Mouse (Mus musculus): ENCODE measurements around the gene Schip1.

Schip1 gene

DNA sequence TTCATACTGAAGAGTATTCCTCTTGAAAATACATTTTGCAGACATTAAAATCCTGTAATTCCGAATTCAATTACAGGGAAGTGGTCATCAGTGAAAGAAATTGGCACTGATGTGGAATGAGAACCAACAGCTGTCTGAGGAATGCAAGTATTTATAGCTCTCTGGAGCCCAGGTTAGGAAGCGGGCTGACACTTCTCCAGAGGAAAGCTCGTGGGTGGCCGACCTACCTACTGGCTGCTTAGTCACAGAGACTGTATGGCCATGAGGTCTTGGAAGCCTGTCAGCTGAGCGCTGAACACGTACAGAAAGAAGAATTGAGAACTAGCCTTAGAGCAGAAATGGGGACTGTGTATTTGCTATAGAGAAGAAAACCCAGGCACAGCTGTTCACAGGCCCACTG lies 545.4 kb downstream of the Schip1 start:
- ATAC-seq (ENCODE audit: low TSS enrichment): peak; percentile 11

DNA sequence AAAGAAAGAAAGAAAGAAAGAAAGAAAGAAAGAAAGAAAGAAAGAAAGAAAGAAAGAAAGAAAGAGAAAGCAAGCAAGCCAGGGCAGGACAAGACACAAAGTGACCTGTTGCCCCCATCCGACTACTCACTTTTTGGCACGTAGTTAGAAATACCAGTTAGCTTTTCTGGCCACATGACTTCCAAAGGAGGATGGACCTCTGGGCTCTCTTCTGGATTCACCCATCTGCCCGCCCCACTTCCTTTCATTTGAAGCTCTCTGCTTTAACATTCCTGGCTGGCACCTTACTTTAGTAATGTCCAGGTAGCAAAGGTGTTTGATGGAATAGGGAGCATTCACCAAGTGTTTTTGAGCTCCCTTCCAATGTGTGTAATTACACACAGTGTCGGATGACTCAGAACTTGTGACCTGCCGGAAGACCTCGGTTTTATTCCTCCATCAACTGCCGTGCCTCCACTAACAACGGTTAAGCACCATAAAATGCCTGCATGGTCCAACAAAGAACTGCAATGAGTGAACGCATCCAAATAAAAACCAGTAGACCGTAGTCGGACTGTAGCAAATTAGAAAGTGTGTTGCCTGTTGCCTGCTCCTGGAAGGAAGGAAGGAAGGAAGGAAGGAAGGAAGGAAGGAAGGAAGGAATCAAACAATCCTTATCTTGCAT lies 546.1 kb downstream of the Schip1 start:
- no peak for ATAC-seq (ENCODE audit: low TSS enrichment)

DNA sequence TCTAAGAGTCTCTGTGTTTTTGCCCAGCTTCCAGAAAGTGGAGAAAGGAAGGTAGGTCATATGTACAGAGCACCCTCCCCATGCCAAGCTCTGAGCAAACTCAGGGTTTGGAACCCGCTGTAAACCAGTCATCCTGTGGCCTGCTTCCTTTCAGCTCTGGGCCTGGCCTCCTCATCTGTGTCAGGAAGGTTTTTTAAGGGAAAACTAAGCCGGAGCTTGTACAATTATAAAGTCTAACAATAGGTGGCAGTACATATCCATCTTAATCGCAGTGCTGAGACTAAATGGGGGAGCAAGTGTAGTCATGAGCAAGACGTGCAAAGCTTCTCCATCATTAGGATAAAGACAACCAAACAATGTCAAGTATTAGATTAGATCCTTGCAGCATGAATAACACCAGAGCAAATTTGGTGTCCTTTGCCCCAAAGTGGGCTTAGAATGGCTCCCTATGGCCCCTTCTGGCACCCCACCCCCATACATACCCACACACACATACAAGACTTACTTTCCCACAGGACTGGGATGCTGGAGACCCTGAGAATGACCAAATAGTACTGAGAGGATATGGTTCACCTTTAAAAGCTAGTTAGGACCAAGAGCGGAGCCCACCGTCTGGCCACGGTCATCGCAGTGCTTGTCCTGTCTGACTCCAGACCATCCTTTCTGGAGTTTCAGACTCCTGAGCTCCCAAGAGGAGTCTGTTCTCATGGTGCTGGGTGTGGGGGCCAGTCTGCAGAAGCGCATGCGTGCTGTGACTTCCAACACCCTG lies 550.6 kb downstream of the Schip1 start:
- ATAC-seq (ENCODE audit: low TSS enrichment): peak; percentile 51

DNA sequence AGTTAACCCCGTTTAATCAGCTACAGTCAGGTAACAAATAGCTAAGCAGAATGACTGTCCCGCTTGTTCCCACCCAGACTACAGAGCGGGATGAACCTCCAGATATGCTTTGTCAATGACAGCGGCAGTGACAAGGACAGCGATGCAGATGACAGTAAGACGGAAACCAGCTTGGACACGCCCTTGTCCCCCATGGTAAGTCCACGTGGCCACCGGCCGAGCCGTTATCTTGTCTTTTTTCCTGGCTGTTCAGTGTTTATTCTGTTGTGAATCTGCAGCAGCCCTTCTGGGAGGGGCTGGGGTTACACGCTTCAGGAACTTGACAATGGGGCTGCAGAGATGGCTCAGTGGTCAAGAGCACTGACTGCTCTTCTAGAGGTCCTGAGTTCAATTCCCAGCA lies 551.8 kb downstream of the Schip1 start:
- no peak for ATAC-seq (ENCODE audit: low TSS enrichment)

DNA sequence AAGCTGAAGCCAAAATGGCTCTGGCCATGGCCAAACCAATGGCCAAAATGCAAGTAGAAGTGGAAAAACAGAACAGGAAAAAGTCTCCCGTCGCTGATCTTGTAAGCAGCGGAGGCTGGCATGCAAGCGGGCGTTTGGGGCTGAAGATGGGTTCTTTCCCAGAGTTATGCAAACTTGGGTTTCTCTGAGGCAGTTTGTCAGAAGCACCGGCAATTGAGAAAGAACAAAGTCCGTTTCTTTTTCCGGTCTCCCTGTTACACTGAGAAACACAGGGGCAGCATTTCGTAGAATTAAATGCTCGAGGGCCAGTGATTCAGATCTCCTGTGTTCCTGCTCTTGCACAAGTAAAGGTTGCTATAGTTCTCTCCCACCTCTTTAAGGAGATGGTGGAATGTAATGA lies 553.1 kb downstream of the Schip1 start:
- no peak for ATAC-seq (ENCODE audit: low TSS enrichment)

DNA sequence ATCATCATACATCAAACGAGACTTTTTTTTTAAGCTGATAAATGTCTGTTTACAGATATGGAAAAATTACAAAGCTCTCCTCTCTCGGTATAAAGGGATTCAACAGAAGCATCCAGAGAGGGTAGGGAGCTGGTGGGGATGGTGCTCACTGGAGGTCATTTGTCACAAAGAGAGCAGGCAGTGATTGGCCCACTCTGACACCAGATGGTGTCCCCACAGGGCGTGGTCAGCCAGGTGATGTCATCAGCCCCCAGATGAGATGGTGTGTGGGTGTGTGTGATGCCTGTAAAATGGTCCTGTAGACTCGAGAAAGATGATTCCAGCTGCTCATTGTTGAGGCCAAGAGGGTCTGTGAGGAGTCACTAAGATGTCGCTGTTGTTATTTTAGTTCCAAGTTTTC lies 554.5 kb downstream of the Schip1 start:
- ATAC-seq (ENCODE audit: low TSS enrichment): 0 out of 2 replicates have a peak, but pooled peaks have one; percentile 14

DNA sequence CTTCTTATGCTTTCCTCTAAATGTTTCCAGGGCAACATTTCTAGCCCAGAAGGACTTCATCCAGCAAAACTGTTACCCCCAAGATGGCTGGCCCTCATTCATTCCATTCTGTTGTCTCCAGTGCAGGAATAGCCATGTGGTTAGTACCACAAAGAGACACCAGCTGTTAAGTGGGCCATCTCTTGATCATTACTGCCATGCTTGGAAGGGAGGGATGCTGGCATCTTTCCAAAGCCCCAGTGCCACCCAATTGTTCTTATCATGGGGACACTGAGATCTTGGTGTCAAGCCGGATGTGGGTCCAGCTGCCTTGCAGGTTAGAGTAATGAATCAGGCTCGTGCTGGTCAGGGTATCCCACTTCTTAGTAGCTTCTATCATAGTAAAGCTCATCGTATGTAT lies 557.4 kb downstream of the Schip1 start:
- ATAC-seq (ENCODE audit: low TSS enrichment): no peak

DNA sequence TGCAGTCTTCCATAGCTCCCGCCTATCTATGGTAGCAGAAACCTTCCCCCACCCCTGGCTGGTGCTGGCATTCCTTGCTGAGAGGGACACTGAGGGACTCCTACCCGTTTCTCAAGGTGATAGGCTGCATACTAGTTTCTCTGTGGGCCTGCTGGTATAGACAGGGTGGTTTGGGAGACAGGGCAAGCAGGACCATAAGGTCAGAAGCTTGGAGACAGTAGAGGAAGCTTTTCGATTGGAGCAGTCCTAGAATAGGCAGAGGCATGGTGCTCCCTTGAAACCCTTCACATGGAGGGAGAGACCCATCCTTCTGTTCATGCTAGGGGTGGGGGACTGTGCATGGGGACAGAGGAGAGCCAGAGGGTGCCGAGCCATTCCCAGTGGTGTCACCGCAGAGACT lies 558.4 kb downstream of the Schip1 start:
- no peak for ATAC-seq (ENCODE audit: low TSS enrichment)

DNA sequence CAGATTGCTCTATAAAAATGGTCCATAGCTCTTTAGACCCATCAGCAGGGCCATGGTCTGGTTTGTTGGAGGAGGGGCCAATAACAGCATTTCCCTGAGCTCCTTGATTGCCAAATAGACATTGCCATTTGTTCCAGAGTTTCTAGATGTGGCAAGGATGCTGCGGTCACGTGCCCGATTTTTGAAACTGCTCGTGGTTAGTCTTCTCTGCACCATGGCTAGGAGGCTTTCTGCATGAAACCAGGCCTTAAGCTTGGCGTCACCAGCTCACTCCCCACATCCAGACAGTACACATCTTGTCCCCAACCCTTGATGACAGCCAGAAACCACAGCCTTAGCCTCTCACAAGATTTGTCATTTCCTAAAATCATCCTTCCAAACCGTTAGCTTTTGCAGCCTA lies 559.9 kb downstream of the Schip1 start:
- no peak for ATAC-seq (ENCODE audit: low TSS enrichment)

DNA sequence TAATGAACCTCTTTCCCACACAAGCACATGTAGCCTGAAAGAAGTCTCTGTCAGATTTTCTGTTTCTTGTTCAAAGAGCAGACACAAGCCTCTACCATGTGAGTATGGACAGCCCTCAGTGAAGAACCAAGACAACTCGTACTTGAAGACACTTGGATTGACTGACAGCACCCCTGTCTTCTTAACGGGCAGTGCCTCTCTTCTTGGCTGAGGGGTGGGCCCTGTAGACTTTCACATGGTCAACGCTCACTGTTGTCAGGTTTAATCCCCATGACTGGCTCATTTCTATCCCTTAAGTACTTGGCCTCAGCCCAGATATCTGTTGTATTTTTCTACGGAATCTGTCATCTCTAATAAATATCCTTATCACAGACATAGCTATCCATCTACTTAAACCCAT lies 565.7 kb downstream of the Schip1 start:
- ATAC-seq (ENCODE audit: low TSS enrichment): no peak

DNA sequence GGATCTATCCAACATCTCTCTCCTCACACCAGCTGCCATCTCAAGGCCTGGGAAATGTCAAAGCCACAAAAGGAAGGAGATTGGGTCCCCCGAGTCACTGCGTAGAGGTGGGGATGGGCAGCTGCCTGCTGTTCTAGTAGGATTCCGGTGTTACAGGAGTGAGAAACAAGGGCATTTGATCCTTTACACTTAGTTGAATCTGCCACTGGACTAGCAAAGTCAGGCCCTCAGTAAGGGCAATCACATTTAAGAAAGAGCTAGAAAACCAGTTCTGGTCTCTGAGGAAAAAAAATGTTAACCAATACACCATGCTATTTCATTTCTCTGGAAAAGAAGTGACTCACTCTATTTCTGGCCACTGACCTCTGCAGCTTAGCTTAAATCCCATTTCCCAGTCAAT lies 566.2 kb downstream of the Schip1 start:
- ATAC-seq (ENCODE audit: low TSS enrichment): no peak

DNA sequence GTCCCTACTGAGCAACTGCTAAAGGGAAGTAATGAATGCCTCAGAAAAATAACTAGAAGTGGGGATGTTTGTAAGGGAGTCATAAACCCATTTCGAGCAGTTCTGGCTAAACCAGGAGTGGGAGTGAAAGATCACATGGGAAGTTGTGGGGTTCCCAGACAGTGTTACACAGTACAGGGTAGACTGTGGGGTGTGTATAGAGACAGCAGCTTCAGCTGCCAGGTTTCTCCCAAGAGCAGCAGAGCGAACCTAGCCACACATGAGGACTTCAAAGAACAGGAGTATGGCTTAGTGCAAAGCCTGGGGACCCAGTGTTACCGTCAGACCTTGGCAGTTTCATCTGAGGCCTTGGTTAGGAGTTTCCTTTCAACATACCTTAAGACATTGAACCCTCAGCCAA lies 568.1 kb downstream of the Schip1 start:
- peak; percentile 31 for ATAC-seq (ENCODE audit: low TSS enrichment)

DNA sequence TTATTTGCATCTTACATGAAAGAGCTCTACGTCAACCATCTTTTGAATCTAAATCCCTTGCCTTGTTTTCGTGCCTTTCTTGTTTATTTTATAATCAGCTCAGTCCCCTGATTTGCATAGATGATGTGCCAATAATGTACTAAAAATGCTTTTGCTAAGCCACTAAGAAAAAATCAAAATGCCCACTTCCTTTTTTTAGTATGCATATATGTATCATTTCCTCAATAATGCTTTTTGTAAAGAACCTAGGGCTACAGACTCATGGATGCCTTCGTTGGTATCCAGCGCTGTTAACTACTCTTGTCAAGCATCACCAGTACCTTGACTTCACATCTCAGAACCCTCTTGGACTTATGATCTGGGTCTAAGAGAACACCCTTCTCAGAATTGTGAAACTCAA lies 569.0 kb downstream of the Schip1 start:
- ATAC-seq (ENCODE audit: low TSS enrichment): no peak

DNA sequence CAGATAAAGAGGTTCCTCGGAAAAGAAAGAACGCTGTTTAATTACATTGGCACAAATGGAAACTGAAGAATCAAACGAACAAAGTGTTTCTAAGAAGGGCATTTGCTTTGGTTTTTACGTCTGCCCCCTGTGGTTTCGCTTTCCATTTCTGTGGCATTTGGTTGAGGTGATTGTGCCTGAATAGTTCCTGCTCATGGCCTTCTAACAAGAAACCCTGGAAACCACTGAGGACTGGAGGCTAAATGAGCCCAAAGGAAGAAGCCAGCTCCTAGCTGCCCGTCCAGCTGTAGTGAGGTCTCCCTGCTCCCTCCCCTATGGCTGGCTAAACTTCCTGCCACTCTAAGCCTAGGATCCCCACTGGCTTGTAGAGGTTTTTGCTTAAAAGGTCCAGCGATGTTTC lies 573.4 kb downstream of the Schip1 start:
- no peak; the same call in 1 of the 2 replicates for ATAC-seq (ENCODE audit: low TSS enrichment)

DNA sequence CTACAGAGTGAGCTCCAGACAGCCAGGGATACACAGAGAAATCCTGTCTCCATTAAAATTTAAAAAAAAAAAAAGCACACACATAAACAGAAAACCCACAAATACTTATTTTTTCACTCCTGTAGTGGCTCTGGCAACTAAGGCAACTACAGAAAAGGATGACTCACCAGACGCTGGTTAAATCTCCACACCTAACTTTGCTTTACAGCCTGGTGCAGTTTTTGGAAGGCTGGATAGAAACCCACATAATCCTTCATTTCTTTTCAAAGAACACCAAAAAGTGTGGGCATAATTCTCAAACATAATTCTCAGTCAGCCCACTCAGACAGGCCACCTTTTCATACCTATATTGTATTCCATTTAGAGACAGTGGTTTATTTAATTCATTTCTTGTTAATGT lies 574.1 kb downstream of the Schip1 start:
- ATAC-seq (ENCODE audit: low TSS enrichment): peak; percentile 91

DNA sequence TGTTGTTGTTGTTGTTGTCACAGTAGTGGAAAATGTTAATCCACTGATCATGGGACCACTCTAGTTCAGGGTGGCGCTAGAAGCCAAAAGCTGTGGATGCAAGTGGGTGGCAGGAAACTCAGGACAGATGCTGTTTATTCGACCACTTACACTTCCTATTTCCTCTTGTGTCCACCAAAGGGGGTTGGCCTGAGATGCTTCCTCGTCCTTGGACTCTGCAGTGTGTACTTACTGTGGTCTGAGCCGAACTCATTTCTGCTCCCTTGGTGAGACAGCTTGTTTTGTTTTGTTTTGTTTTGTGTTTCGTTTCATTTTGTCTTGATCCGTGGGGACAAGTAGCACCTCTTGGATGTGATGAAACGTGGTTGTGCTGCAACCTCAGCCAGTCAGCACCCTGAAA lies 578.3 kb downstream of the Schip1 start:
- no peak for ATAC-seq (ENCODE audit: low TSS enrichment)

DNA sequence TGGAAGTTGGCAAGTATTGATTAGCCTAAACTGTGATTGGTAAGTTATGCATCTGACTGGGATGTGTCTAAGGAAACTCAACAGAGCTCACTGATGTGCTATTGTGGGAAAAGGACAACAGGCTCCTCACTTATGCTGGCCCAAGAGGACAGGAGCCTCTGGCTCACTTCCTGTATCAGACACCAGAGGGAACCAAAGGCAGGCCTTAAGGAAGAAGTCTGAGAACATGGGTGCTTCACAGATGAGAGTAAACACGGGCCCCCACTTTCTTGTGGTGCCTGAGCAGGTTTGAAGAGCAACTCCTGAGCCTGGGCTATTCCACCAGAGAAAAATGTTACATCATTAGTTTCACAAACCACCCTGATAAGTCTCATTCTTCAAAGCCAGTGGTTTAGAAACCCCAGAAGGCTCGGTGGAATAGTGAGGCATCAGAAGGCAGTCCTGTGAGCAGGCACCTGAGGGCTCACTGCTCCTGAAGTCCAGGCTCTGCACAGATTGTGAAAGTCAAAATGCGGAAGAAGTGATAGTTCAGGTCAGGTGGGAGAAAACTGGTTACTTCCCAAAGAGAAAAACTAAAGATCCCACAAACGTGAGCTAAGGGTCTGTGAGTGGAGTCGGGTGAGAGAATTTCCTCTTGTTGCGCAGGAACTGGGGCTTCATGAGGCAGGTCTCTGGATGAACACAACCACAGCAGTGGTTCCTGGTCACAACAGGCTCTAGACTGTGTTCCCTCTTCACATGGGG lies 582.0 kb downstream of the Schip1 start:
- peak; percentile 87 for ATAC-seq (ENCODE audit: low TSS enrichment)

DNA sequence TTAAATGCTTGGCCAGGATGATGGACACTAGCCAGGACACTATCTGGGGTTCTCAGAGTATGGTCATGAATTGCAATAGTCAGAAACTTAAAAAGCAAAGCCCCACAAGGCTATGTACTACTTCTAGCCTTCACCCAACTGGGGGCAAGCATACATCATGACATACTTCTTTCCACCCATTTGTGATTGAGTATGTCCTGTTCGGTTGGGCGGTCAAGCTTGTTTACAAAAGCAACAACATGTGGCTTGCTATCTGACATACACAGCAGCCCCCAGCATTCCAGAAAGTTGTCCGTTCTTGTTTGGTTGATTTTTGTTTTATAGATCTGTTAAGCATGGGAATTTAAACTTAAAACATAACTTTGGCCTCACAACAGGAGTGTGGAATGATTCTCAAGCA lies 582.7 kb downstream of the Schip1 start:
- ATAC-seq (ENCODE audit: low TSS enrichment): no peak

DNA sequence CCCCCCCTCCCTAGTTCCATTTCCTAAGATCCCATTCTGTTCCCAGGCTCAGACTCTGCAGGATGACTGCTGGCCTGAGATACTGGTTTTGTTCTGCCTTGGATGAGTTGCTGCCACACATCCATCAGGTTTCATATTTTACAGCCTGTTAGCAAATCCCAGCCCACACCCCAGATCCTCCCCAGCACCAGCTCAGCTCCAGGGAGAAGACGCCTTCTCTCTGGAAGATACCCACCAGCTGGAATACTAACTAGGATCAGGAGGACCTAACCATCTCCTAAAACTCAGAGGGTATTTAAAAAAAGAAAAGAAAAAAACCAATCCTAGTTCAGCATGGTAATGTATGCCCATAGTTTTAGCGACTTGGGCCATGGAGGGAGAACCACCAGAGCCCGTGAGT lies 585.6 kb downstream of the Schip1 start:
- ATAC-seq (ENCODE audit: low TSS enrichment): peak; percentile 86

DNA sequence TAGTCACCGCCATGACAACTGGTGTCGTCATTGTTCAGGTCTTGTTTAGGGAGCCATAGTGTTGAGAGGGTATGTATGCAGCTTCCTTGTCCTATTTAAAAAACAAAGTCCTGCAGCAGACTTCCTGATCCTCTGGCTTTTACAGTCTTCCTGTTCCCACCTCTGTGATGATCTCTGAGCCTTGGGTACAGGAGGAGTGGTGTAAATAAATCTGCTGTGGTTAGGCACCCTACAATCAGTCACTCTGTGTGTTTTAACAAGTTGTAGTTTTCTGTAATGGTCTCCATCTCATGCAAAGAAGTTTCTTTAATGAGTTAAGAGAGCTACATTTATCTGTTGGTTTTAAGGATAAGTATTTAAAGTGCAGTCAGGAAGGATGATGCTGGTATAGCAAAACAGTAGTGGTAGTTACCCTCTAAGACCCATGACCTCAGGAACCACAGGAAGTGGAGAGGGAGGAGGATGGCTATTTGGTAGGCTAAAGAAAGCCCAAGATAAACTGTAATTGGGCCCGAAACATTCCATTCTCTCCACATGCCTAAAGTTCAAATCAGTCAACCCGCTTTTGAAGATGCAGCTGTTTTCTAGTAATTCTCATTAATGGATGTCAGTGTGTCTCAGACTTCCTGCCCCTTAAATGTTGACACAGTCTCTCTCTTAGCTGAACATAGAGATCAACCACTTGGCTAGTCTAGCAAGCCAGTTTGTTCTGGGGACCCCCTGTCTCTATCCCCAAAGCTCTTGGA lies 592.2 kb downstream of the Schip1 start:
- ATAC-seq (ENCODE audit: low TSS enrichment): no peak

DNA sequence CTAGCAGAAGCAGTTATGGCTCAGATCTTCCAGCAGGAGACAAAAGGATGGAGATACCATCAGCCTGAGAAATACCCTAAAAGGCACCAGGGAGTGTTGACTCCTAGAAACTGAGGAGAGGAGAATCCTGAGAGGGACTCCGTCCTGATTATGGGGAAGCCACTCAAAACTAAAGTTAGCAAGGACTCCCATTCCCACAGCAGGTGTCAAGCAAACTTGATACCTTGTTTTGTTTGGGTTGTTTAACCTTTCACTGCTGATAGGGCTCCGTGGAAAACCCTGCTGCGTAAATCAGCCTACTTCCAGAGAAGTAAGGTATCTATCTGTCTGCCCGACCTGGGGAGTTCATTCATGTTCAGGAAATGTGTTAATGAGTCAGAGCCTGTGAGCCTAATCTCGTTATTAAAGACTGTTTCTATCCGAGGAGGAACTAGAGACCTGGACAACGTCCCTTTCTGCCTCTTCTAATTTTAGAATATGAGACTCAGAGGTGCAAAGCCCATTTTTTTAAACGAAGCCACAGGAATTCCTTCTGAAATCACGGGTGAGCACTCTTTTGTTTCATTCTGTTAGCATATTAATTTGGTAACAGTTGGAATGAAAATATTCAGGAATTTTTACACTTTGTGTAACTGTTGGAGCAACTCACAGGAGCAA lies 593.1 kb downstream of the Schip1 start:
- ATAC-seq (ENCODE audit: low TSS enrichment): no peak

DNA sequence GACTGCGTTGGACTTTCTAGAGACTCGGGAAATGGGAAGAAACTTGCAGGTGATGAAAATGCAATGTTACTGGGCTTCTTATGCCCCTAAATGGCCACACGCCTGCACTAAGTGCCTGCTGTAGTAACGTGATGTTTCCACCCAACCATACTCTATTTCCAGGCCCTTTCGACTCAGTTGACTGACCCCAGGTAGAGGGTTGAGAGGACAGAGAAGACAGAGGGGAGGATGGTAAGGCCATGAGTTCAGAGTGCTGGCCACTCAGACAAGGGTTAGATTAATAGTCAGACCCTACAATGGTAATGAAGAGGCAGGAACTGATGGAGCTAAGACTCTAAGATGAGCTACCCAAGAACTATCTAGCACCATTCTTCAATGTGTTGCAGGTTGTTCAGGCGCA lies 595.4 kb downstream of the Schip1 start:
- ATAC-seq (ENCODE audit: low TSS enrichment): no peak

All from frontal cortex, adult (tissue).